ENCODE assay signal across 17 mouse cellular contexts in the genomic region with DNA sequence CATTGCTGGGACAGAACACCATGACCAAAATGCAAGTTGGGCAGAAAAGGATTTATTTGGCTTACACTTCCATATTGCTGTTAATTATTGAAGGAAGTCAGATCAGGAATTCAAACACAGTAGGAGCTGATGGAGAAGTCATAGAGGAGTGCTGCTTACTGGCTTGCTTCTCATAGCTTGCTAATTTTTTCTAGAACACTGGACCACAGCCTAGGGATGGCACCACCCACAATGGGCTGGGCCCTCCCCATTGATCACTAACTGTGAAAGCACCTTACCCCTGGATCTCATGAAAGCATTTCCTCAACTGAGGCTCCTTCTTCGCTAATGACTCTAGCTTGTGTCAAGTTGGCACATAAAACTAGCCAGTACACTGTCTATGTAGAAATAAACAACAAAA.
"Had no signal": no experiment of that assay in that cellular context is flagged by ENCODE, and none has a peak within 500 bp of the region (broad histone marks: within the 10 kb centered on the region; RNA-seq: fewer than 3 reads in every experiment).

No protein-coding gene starts in this region.

- H3K36me3 ChIP-seq: lung, embryonic 15.5 days; midbrain, embryonic 13.5 days; midbrain, embryonic 15.5 days; neural tube, embryonic 12.5 days; stomach, embryonic 15.5 days had no signal

- H3K4me2 ChIP-seq: lung, embryonic 15.5 days; midbrain, embryonic 11.5 days; midbrain, embryonic 13.5 days; midbrain, embryonic 15.5 days; neural tube, embryonic 12.5 days; stomach, embryonic 15.5 days had no signal

- H3K4me3 ChIP-seq: lung, embryonic 15.5 days; megakaryocyte, embryonic 14.5 days; midbrain, embryonic 13.5 days; midbrain, embryonic 15.5 days; neural tube, embryonic 12.5 days; stomach, embryonic 15.5 days had no signal

- H3K9me3 ChIP-seq: lung, embryonic 15.5 days; megakaryocyte, embryonic 14.5 days; midbrain, embryonic 13.5 days; midbrain, embryonic 15.5 days; neural tube, embryonic 12.5 days; stomach, embryonic 15.5 days had no signal

- DNase-seq: lung, adult 2 months; lung, postnatal 14 days; lung, postnatal 36 days; right cerebral cortex, postnatal 14 days; thymus, adult 2 months; thymus, postnatal 25 days; thymus, postnatal 4 days had no signal

- H3K9ac ChIP-seq: lung, embryonic 15.5 days; midbrain, embryonic 13.5 days; midbrain, embryonic 15.5 days; neural tube, embryonic 12.5 days; stomach, embryonic 15.5 days had no signal

- H3K4me1 ChIP-seq: lung, embryonic 15.5 days; megakaryocyte, embryonic 14.5 days; midbrain, embryonic 13.5 days; midbrain, embryonic 15.5 days; neural tube, embryonic 12.5 days; stomach, embryonic 15.5 days had no signal

- ATAC-seq: lung, postnatal 0 days; midbrain, embryonic 13.5 days; midbrain, embryonic 15.5 days had no signal

- H3K27ac ChIP-seq: lung, embryonic 15.5 days; macrophage; midbrain, embryonic 13.5 days; midbrain, embryonic 15.5 days; neural tube, embryonic 12.5 days; stomach, embryonic 15.5 days; stomach, postnatal 0 days had no signal

- H3K27me3 ChIP-seq: lung, embryonic 15.5 days; megakaryocyte, embryonic 14.5 days; midbrain, embryonic 13.5 days; midbrain, embryonic 15.5 days; neural tube, embryonic 12.5 days; stomach, embryonic 15.5 days had no signal
